Mouse (Mus musculus): ENCODE measurements around the gene Ccdc36. TPM values are rescaled to one million over a fixed set of nuclear protein-coding genes. Genes with fewer than 3 reads are reported as not detected.

Gene Ccdc36
- polyA plus RNA-seq, 1 experiment from 2014 or later, result 1.7 TPM

GRCm38 (mm10) chr9:108455747-108456571, 27.7 kb upstream of the Ccdc36 start:
- H3K9me3 ChIP-seq, result no peaks in the 10 kb centered on the region
- peaks cover 27% of the 10 kb centered on the region for H3K4me1 ChIP-seq
- H3K4me2 ChIP-seq, result no peak overlapping the region
- no peak overlapping the region for H3K27ac ChIP-seq
- WGBS, result 81% methylated on average over 12 of the region's 12 CpGs
- ATAC-seq (replicated peaks), result no peak
- no peak overlapping the region for H3K9ac ChIP-seq
- no peaks in the 10 kb centered on the region for H3K36me3 ChIP-seq (replicated peaks)
- no peak overlapping the region for H3K4me3 ChIP-seq
- H3K27me3 ChIP-seq (replicated peaks), result no peaks in the 10 kb centered on the region

- Histone ChIP-seq H3K4me2 (no peak overlapping the region), H3K27ac (no peak overlapping the region), H3K9me3 (no peaks in the 10 kb centered on the region), H3K36me3 (replicated peaks) (no peaks in the 10 kb centered on the region), H3K9ac (no peak overlapping the region), H3K27me3 (replicated peaks) (no peaks in the 10 kb centered on the region), H3K4me3 (no peak overlapping the region), H3K4me1 (peaks cover 42% of the 10 kb centered on the region)
- ATAC-seq (replicated peaks), result no peak
- 84% methylated on average over 6 of the region's 6 CpGs for WGBS
Observed at GRCm38 (mm10) chr9:108454429-108454828, 26.1 kb upstream of the Ccdc36 start.

GRCm38 (mm10) chr9:108453458-108453857, 25.2 kb upstream of the Ccdc36 start:
- H3K4me2 ChIP-seq, result peak overlapping the region; percentile 73
- H3K36me3 ChIP-seq (replicated peaks), result no peaks in the 10 kb centered on the region
- H3K27me3 ChIP-seq (replicated peaks), result no peaks in the 10 kb centered on the region
- peak overlapping the region; percentile 72 for H3K9ac ChIP-seq
- H3K4me1 ChIP-seq, result peaks cover 50% of the 10 kb centered on the region
- ATAC-seq (replicated peaks), result no peak
- H3K4me3 ChIP-seq, result peak overlapping the region; percentile 68
- peak overlapping the region; percentile 87 for H3K27ac ChIP-seq
- 82% methylated on average over 4 of the region's 4 CpGs for WGBS
- H3K9me3 ChIP-seq, result no peaks in the 10 kb centered on the region

GRCm38 (mm10) chr9:108452911-108453310, 24.6 kb upstream of the Ccdc36 start:
- peaks cover 50% of the 10 kb centered on the region for H3K4me1 ChIP-seq
- no peaks in the 10 kb centered on the region for H3K27me3 ChIP-seq (replicated peaks)
- WGBS, result 38% methylated on average over 6 of the region's 6 CpGs
- H3K4me3 ChIP-seq, result peak overlapping the region; percentile 68
- ATAC-seq (replicated peaks), result peak; percentile 22
- peak overlapping the region; percentile 87 for H3K27ac ChIP-seq
- H3K9ac ChIP-seq, result peak overlapping the region; percentile 72
- peak overlapping the region; percentile 73 for H3K4me2 ChIP-seq
- peaks cover 4% of the 10 kb centered on the region; the same call in 1 of the 2 replicates for H3K36me3 ChIP-seq (replicated peaks)
- no peaks in the 10 kb centered on the region for H3K9me3 ChIP-seq

- peak overlapping the region; percentile 73 for H3K4me2 ChIP-seq
- H3K27me3 ChIP-seq (replicated peaks), result no peaks in the 10 kb centered on the region
- H3K4me3 ChIP-seq, result peak overlapping the region; percentile 68
- peak; percentile 86 for ATAC-seq (replicated peaks)
- peak overlapping the region; percentile 72 for H3K9ac ChIP-seq
- no peaks in the 10 kb centered on the region for H3K9me3 ChIP-seq
- H3K27ac ChIP-seq, result peak overlapping the region; percentile 87
- peaks cover 50% of the 10 kb centered on the region for H3K4me1 ChIP-seq
- peaks cover 7% of the 10 kb centered on the region for H3K36me3 ChIP-seq (replicated peaks)
- WGBS, result under 1% methylated on average over 40 of the region's 40 CpGs
Observed at GRCm38 (mm10) chr9:108452291-108452906, 24.1 kb upstream of the Ccdc36 start.

GRCm38 (mm10) chr9:108451519-108452160, 23.4 kb upstream of the Ccdc36 start:
- peak overlapping the region; percentile 68 for H3K4me3 ChIP-seq
- no peaks in the 10 kb centered on the region for H3K9me3 ChIP-seq
- ATAC-seq (replicated peaks), result peak; percentile 10
- peaks cover 50% of the 10 kb centered on the region for H3K4me1 ChIP-seq
- peak overlapping the region; percentile 87 for H3K27ac ChIP-seq
- no peaks in the 10 kb centered on the region for H3K27me3 ChIP-seq (replicated peaks)
- peak overlapping the region; percentile 73 for H3K4me2 ChIP-seq
- peak overlapping the region; percentile 72 for H3K9ac ChIP-seq
- WGBS, result 46% methylated on average over 6 of the region's 6 CpGs
- H3K36me3 ChIP-seq (replicated peaks), result peaks cover 7% of the 10 kb centered on the region

- peak overlapping the region; percentile 68 for H3K4me3 ChIP-seq
- peaks cover 7% of the 10 kb centered on the region for H3K36me3 ChIP-seq (replicated peaks)
- no peak for ATAC-seq (replicated peaks)
- H3K4me1 ChIP-seq, result peaks cover 50% of the 10 kb centered on the region
- H3K27me3 ChIP-seq (replicated peaks), result no peaks in the 10 kb centered on the region
- 81% methylated on average over 6 of the region's 6 CpGs for WGBS
- peak overlapping the region; percentile 73 for H3K4me2 ChIP-seq
- peak overlapping the region; percentile 87 for H3K27ac ChIP-seq
- H3K9me3 ChIP-seq, result no peaks in the 10 kb centered on the region
- peak overlapping the region; percentile 72 for H3K9ac ChIP-seq
Observed at GRCm38 (mm10) chr9:108451170-108451493, 22.8 kb upstream of the Ccdc36 start.

- no peaks in the 10 kb centered on the region for H3K9me3 ChIP-seq
- peaks cover 7% of the 10 kb centered on the region for H3K36me3 ChIP-seq (replicated peaks)
- H3K4me2 ChIP-seq, result peak overlapping the region; percentile 73
- peak overlapping the region; percentile 72 for H3K9ac ChIP-seq
- ATAC-seq (replicated peaks), result peak; percentile 55
- peak overlapping the region; percentile 68 for H3K4me3 ChIP-seq
- 41% methylated on average over 21 of the region's 21 CpGs for WGBS
- peak overlapping the region; percentile 87 for H3K27ac ChIP-seq
- no peaks in the 10 kb centered on the region for H3K27me3 ChIP-seq (replicated peaks)
- H3K4me1 ChIP-seq, result peaks cover 50% of the 10 kb centered on the region
Observed at GRCm38 (mm10) chr9:108450292-108451169, 22.2 kb upstream of the Ccdc36 start.

- Histone ChIP-seq H3K4me2 (peak overlapping the region; percentile 73), H3K9me3 (no peaks in the 10 kb centered on the region), H3K36me3 (replicated peaks) (peaks cover 7% of the 10 kb centered on the region), H3K4me3 (peak overlapping the region; percentile 68), H3K27ac (peak overlapping the region; percentile 87), H3K4me1 (peaks cover 50% of the 10 kb centered on the region), H3K9ac (peak overlapping the region; percentile 72; the same call in 1 of the 2 replicates), H3K27me3 (replicated peaks) (no peaks in the 10 kb centered on the region)
- WGBS, result 13% methylated on average over 4 of the region's 4 CpGs
- ATAC-seq (replicated peaks), result peak; percentile 45
Observed at GRCm38 (mm10) chr9:108449860-108450259, 21.6 kb upstream of the Ccdc36 start.

- Histone ChIP-seq H3K9me3 (no peaks in the 10 kb centered on the region), H3K4me3 (no peak overlapping the region), H3K4me1 (peaks cover 19% of the 10 kb centered on the region), H3K36me3 (replicated peaks) (peaks cover 7% of the 10 kb centered on the region), H3K27ac (no peak overlapping the region), H3K9ac (no peak overlapping the region), H3K4me2 (no peak overlapping the region), H3K27me3 (replicated peaks) (no peaks in the 10 kb centered on the region)
- 74% methylated on average over 9 of the region's 9 CpGs for WGBS
- ATAC-seq (replicated peaks), result no peak
Observed at GRCm38 (mm10) chr9:108445125-108445524, 16.8 kb upstream of the Ccdc36 start.

- Histone ChIP-seq H3K9me3 (no peaks in the 10 kb centered on the region), H3K4me1 (peaks cover 10% of the 10 kb centered on the region), H3K27ac (no peak overlapping the region), H3K27me3 (replicated peaks) (no peaks in the 10 kb centered on the region), H3K4me2 (no peak overlapping the region), H3K9ac (no peak overlapping the region), H3K4me3 (no peak overlapping the region), H3K36me3 (replicated peaks) (no peaks in the 10 kb centered on the region)
- ATAC-seq (replicated peaks), result no peak
- 84% methylated on average over 11 of the region's 11 CpGs for WGBS
Observed at GRCm38 (mm10) chr9:108441236-108441919, 13.1 kb upstream of the Ccdc36 start.
